Mouse (Mus musculus) kidney, embryonic 14.5 days (tissue): ENCODE data around the gene Fam189a2. TPM values are rescaled to one million over a fixed set of nuclear protein-coding genes. Genes with fewer than 3 reads are reported as not detected.

Source experiments
- ATAC-seq: fragments of 200-750 bp; cut with Nextera tagmentation; 2 replicates; pipeline ENCODE4 v1.8.0; 2017; ENCODE audit warnings: moderate number of reproducible peaks, mild to moderate bottlenecking, moderate TSS enrichment, moderate library complexity; ENCODE audit not compliant: low FRiP score, low TSS enrichment
- H3K27ac ChIP-seq: fragments of 300-500 bp; sonication (generic); 2 replicates; pipeline ENCODE4 v1.5.1; 2014; ENCODE audit warnings: low read depth, mild to moderate bottlenecking, low read length, moderate library complexity, mixed read lengths
- H3K27me3 ChIP-seq: fragments of 300-500 bp; sonication (generic); 2 replicates; pipeline ENCODE4 v1.6.1; 2014; ENCODE audit warnings: mild to moderate bottlenecking, low read length; ENCODE audit not compliant: control insufficient read depth, insufficient read depth
- H3K36me3 ChIP-seq: fragments of 300-500 bp; sonication (generic); 2 replicates; pipeline ENCODE4 v1.6.1; 2014; ENCODE audit warnings: low read length, mixed read lengths; ENCODE audit not compliant: control insufficient read depth, insufficient read depth
- H3K4me1 ChIP-seq: fragments of 300-500 bp; sonication (generic); 2 replicates; pipeline ENCODE4 v1.6.1; 2014; ENCODE audit warnings: low read length, mixed read lengths; ENCODE audit not compliant: control insufficient read depth, insufficient read depth
- H3K4me2 ChIP-seq: fragments of 300-500 bp; sonication (generic); replicated peaks from 2 replicates; pipeline ENCODE4 v1.6.1; 2014; ENCODE audit warnings: low read depth, mild to moderate bottlenecking, low read length
- H3K4me3 ChIP-seq: fragments of 300-500 bp; sonication (generic); 2 replicates; pipeline ENCODE4 v1.5.1; 2014; ENCODE audit warnings: mild to moderate bottlenecking, low read length
- H3K9ac ChIP-seq: fragments of 300-500 bp; sonication (generic); 2 replicates; pipeline ENCODE4 v1.6.1; 2014; ENCODE audit warnings: low read depth, mild to moderate bottlenecking, low read length, moderate library complexity
- H3K9me3 ChIP-seq: fragments of 300-500 bp; sonication (generic); 2 replicates; pipeline ENCODE4 v1.6.1; 2016; ENCODE audit warnings: low read length; ENCODE audit not compliant: control insufficient read depth
- WGBS: fragments of 180-500 bp; shearing (Covaris S2); extraction: QIAGEN DNeasy Blood & Tissue Kit; methylation state at CpG from one replicate; pipeline ENCODE4 v1.1.7; 2014; 5-methylcytosine and 5-hydroxymethylcytosine counted together
- polyA plus RNA-seq: library from polyadenylated mRNA; unstranded; fragments of >200 nt; fragmentation: Nextera tagmentation; extraction: Ambion mirVana; gene quantifications from 2 replicates; pipeline ENCODE4 v1.2.1, GENCODE M21; 2014

The Fam189a2 gene
- polyA plus RNA-seq, 1 experiment from 2014 or later, result 2.8 TPM

- H3K4me3 ChIP-seq, result no peak overlapping the region
- no peaks in the 10 kb centered on the region for H3K27me3 ChIP-seq
- no peaks in the 10 kb centered on the region for H3K9me3 ChIP-seq
- no peak for ATAC-seq
- no peak overlapping the region for H3K4me2 ChIP-seq
- WGBS, result 82% methylated on average over 3 of the region's 3 CpGs
- no peaks in the 10 kb centered on the region for H3K36me3 ChIP-seq
- H3K27ac ChIP-seq, result no peak overlapping the region
- no peak overlapping the region for H3K9ac ChIP-seq
- peaks cover 14% of the 10 kb centered on the region; the same call in 1 of the 2 replicates for H3K4me1 ChIP-seq
Measured at GRCm38 (mm10) chr19:24020736-24021135, 10.1 kb downstream of the Fam189a2 start.

GRCm38 (mm10) chr19:24019609-24020008 lies 11.2 kb downstream of the Fam189a2 start:
- Histone ChIP-seq H3K27me3 (no peaks in the 10 kb centered on the region), H3K9ac (no peak overlapping the region), H3K9me3 (no peaks in the 10 kb centered on the region), H3K4me3 (no peak overlapping the region), H3K36me3 (no peaks in the 10 kb centered on the region), H3K27ac (no peak overlapping the region), H3K4me2 (no peak overlapping the region), H3K4me1 (peaks cover 14% of the 10 kb centered on the region; the same call in 1 of the 2 replicates)
- 93% methylated on average over 9 of the region's 9 CpGs for WGBS
- ATAC-seq, result no peak

GRCm38 (mm10) chr19:24018396-24018795 lies 12.4 kb downstream of the Fam189a2 start:
- Histone ChIP-seq H3K4me3 (no peak overlapping the region), H3K9me3 (no peaks in the 10 kb centered on the region), H3K27me3 (no peaks in the 10 kb centered on the region), H3K27ac (no peak overlapping the region), H3K9ac (no peak overlapping the region), H3K4me1 (peaks cover 14% of the 10 kb centered on the region; the same call in 1 of the 2 replicates), H3K36me3 (no peaks in the 10 kb centered on the region), H3K4me2 (no peak overlapping the region)
- no peak for ATAC-seq
- 89% methylated on average over 3 of the region's 3 CpGs for WGBS

GRCm38 (mm10) chr19:24017892-24018291 lies 12.9 kb downstream of the Fam189a2 start:
- peaks cover 14% of the 10 kb centered on the region; the same call in 1 of the 2 replicates for H3K4me1 ChIP-seq
- ATAC-seq, result 0 out of 2 replicates have a peak, but pooled peaks have one; percentile 18
- no peaks in the 10 kb centered on the region for H3K9me3 ChIP-seq
- peak overlapping the region; percentile 44; the same call in 1 of the 2 replicates for H3K27ac ChIP-seq
- H3K9ac ChIP-seq, result no peak overlapping the region
- H3K27me3 ChIP-seq, result no peaks in the 10 kb centered on the region
- H3K36me3 ChIP-seq, result no peaks in the 10 kb centered on the region
- no peak overlapping the region for H3K4me2 ChIP-seq
- whole genome bisulfite sequencing, result 40% methylated on average over 3 of the region's 3 CpGs
- H3K4me3 ChIP-seq, result no peak overlapping the region

GRCm38 (mm10) chr19:24017427-24017826 lies 13.4 kb downstream of the Fam189a2 start:
- H3K27me3 ChIP-seq, result no peaks in the 10 kb centered on the region
- no peak overlapping the region for H3K9ac ChIP-seq
- WGBS, result 6% methylated on average over 1 of the region's 1 CpGs
- no peak for ATAC-seq
- H3K36me3 ChIP-seq, result no peaks in the 10 kb centered on the region
- H3K9me3 ChIP-seq, result no peaks in the 10 kb centered on the region
- H3K4me2 ChIP-seq, result no peak overlapping the region
- H3K27ac ChIP-seq, result peak overlapping the region; percentile 44; the same call in 1 of the 2 replicates
- peaks cover 14% of the 10 kb centered on the region; the same call in 1 of the 2 replicates for H3K4me1 ChIP-seq
- no peak overlapping the region for H3K4me3 ChIP-seq

- peak overlapping the region; percentile 44; the same call in 1 of the 2 replicates for H3K27ac ChIP-seq
- H3K9me3 ChIP-seq, result no peaks in the 10 kb centered on the region
- no peak overlapping the region for H3K4me3 ChIP-seq
- 0 out of 2 replicates have a peak, but pooled peaks have one; percentile 44 for ATAC-seq
- H3K9ac ChIP-seq, result no peak overlapping the region
- H3K4me1 ChIP-seq, result peaks cover 14% of the 10 kb centered on the region; the same call in 1 of the 2 replicates
- no peak overlapping the region for H3K4me2 ChIP-seq
- WGBS, result 59% methylated on average over 3 of the region's 3 CpGs
- no peaks in the 10 kb centered on the region for H3K36me3 ChIP-seq
- no peaks in the 10 kb centered on the region for H3K27me3 ChIP-seq
Measured at GRCm38 (mm10) chr19:24016706-24017386, 14.0 kb downstream of the Fam189a2 start.

- Histone ChIP-seq H3K9ac (no peak overlapping the region), H3K4me2 (no peak overlapping the region), H3K9me3 (no peaks in the 10 kb centered on the region), H3K27ac (no peak overlapping the region), H3K4me1 (peaks cover 14% of the 10 kb centered on the region; the same call in 1 of the 2 replicates), H3K27me3 (no peaks in the 10 kb centered on the region), H3K4me3 (no peak overlapping the region), H3K36me3 (no peaks in the 10 kb centered on the region)
- no peak for ATAC-seq
- 70% methylated on average over 3 of the region's 3 CpGs for WGBS
Measured at GRCm38 (mm10) chr19:24013241-24013640, 17.6 kb downstream of the Fam189a2 start.

- Histone ChIP-seq H3K4me3 (no peak overlapping the region), H3K27ac (no peak overlapping the region), H3K4me1 (peaks cover 8% of the 10 kb centered on the region; the same call in 1 of the 2 replicates), H3K27me3 (no peaks in the 10 kb centered on the region), H3K4me2 (no peak overlapping the region), H3K36me3 (no peaks in the 10 kb centered on the region), H3K9ac (no peak overlapping the region), H3K9me3 (no peaks in the 10 kb centered on the region)
- ATAC-seq, result no peak
- 92% methylated on average over 8 of the region's 8 CpGs for WGBS
Measured at GRCm38 (mm10) chr19:24012479-24012878, 18.3 kb downstream of the Fam189a2 start.

- Histone ChIP-seq H3K27ac (no peak overlapping the region), H3K4me3 (no peak overlapping the region), H3K4me1 (no peaks in the 10 kb centered on the region), H3K27me3 (no peaks in the 10 kb centered on the region), H3K36me3 (no peaks in the 10 kb centered on the region), H3K9ac (no peak overlapping the region), H3K4me2 (no peak overlapping the region), H3K9me3 (no peaks in the 10 kb centered on the region)
- 72% methylated on average over 4 of the region's 4 CpGs for WGBS
- ATAC-seq, result no peak
Measured at GRCm38 (mm10) chr19:24007638-24008360, 23.0 kb downstream of the Fam189a2 start.
